Mouse (Mus musculus) bone marrow macrophage, adult 2 months (primary cell): Measurements from ENCODE around the gene Neto2.
A peak's percentile ranks its signal among the peaks of the same experiment; 100 is the strongest.

ENCODE experiments used
- CTCF ChIP-seq: IDR thresholded peaks from 2 replicates; pipeline ENCODE4 v1.5.1; 2012; ENCODE audit warnings: low read depth, mild to moderate bottlenecking, low read length, moderate library complexity
- POLR2A ChIP-seq: IDR thresholded peaks from 2 replicates; pipeline ENCODE4 v1.6.1; 2012; ENCODE audit warnings: mild to moderate bottlenecking, low read depth, low read length, borderline replicate concordance

GRCm38 (mm10) chr8:85700101-85700750 lies 498 bp downstream of the Neto2 start:
- TF ChIP-seq POLR2A (no peak), CTCF (peak; percentile 36; the same call in 1 of the 2 replicates)
